Mouse (Mus musculus) liver, embryonic 14.5 days (tissue): ENCODE results near the gene Hnrnpab. TPM values are rescaled to one million over a fixed set of nuclear protein-coding genes. Genes with fewer than 3 reads are reported as not detected.

Source experiments
- ATAC-seq: fragments of 200-750 bp; cut with Nextera tagmentation; 2 replicates; pipeline ENCODE4 v1.8.0; 2017; ENCODE audit warnings: moderate number of reproducible peaks, mild to moderate bottlenecking, moderate library complexity; ENCODE audit not compliant: insufficient read depth
- DNase-seq, 3 experiments: peaks; one replicate each; pipeline ENCODE4 v3.0.0-alpha.2; 2012 to 2013; ENCODE audit warnings: low read depth in 3 of 3, low spot score in 3 of 3
- H3K27ac ChIP-seq: fragments of 300-500 bp; sonication (generic); 2 replicates; pipeline ENCODE4 v1.5.1; 2014; ENCODE audit warnings: moderate library complexity, mild to moderate bottlenecking, control low read depth, inconsistent platforms
- H3K27me3 ChIP-seq: fragments of 300-500 bp; sonication (generic); 2 replicates; pipeline ENCODE4 v1.6.1; 2014; ENCODE audit warnings: mild to moderate bottlenecking, low read length, moderate library complexity; ENCODE audit not compliant: control insufficient read depth, insufficient read depth
- H3K36me3 ChIP-seq: fragments of 300-500 bp; sonication (generic); replicated peaks from 2 replicates; pipeline ENCODE4 v1.6.1; 2014; ENCODE audit warnings: low read depth; ENCODE audit not compliant: control insufficient read depth, insufficient read depth
- H3K4me1 ChIP-seq, 2 experiments: fragments of 200-500 bp in 1 of 2; fragments of 300-500 bp in 1 of 2; sonication (generic) in 1 of 2; replicated peaks; 2 replicates each; pipeline ENCODE4 v1.6.1; 2012 to 2014; ENCODE audit warnings: antibody characterized with exemption in 1 of 2, inconsistent platforms in 1 of 2, low read length in 1 of 2; ENCODE audit not compliant: control insufficient read depth in 2 of 2, insufficient read depth in 2 of 2
- H3K4me2 ChIP-seq: fragments of 300-500 bp; sonication (generic); 2 replicates; pipeline ENCODE4 v1.6.1; 2014; ENCODE audit warnings: low read depth, mild to moderate bottlenecking, control low read depth, moderate library complexity
- H3K4me3 ChIP-seq, 2 experiments: fragments of 200-500 bp in 1 of 2; fragments of 300-500 bp in 1 of 2; sonication (generic) in 1 of 2; 2 replicates each; pipeline ENCODE4 v1.5.1; 2012 to 2014; ENCODE audit warnings: low read depth in 2 of 2, low read length in 2 of 2, mild to moderate bottlenecking in 2 of 2, control low read depth in 1 of 2, inconsistent platforms in 1 of 2, moderate library complexity in 1 of 2; ENCODE audit not compliant: insufficient read depth in 1 of 2
- H3K9ac ChIP-seq: fragments of 300-500 bp; sonication (generic); replicated peaks from 2 replicates; pipeline ENCODE4 v1.6.1; 2014; ENCODE audit warnings: mild to moderate bottlenecking, control low read depth, moderate library complexity
- H3K9me3 ChIP-seq: fragments of 300-500 bp; sonication (generic); 2 replicates; pipeline ENCODE4 v1.6.1; 2016; ENCODE audit warnings: low read length, mixed read lengths; ENCODE audit not compliant: control insufficient read depth
- CTCF ChIP-seq: IDR thresholded peaks from 2 replicates; pipeline ENCODE4 v1.5.1; 2016; ENCODE audit warnings: antibody characterized with exemption, low read depth, control low read depth
- EP300 ChIP-seq: IDR thresholded peaks from 2 replicates; pipeline ENCODE4 v1.6.1; 2016; ENCODE audit warnings: antibody characterized with exemption, low read depth
- WGBS: fragments of 180-500 bp; shearing (Covaris S2); extraction: QIAGEN DNeasy Blood & Tissue Kit; methylation state at CpG from one replicate; pipeline ENCODE4 v1.1.7; 2014; ENCODE audit not compliant: insufficient replicate concordance; 5-methylcytosine and 5-hydroxymethylcytosine counted together
- polyA plus RNA-seq, 2 experiments: library from polyadenylated mRNA; depleted of rRNA in 1 of 2; stranded (reverse) in 1 of 2; unstranded in 1 of 2; fragments of >200 nt; fragmentation: Nextera tagmentation in 1 of 2; extraction: Ambion mirVana in 1 of 2; gene quantifications; 2 replicates each; pipeline versions ENCODE4 v1.2.1 to v1.2.3; 2012 to 2014

Gene Hnrnpab
- polyA plus RNA-seq, 2 experiments = 220 to 260 TPM

DNA sequence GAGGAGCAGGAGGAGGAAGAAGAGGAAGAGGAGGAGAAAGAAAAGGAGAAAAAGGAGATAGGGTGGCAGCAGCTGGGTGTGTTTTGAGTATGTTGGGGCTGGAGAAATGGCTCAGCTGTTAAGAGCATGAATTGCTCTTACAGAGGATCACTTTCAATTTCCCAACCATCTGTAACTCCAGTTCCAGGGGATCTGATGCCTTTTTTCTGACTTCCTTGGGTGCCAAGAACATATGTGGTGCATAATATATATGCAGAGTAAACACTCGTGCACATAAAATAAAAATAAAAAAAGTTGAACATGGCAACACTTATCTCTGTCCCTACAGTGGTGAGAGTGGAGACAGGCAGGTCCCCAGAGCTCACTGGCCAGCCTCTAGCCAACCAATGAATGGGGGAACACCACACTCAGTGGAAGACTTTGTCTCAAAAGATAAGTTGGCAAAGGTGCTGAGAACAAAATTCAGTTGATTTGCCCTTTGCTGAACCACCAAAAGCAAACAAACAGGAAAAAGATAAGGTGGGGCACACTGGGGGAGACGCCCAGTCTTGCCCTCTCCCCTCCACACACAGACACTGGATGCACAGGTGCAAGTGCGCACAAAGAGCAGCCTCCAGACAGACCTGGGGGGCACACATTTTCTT, 2.7 kb upstream of the Hnrnpab start:
- Histone ChIP-seq H3K9me3 (no peaks in the 10 kb centered on the region), H3K36me3 (peaks cover 12% of the 10 kb centered on the region), H3K9ac (peak overlapping the region; percentile 53), H3K27me3 (no peaks in the 10 kb centered on the region), H3K4me2 (peak overlapping the region; percentile 59), H3K27ac (peak overlapping the region; percentile 77), H3K4me1 (peaks cover 22 to 26% of the 10 kb centered on the region in 2 experiments), H3K4me3 (peak overlapping the region in 1 of 2 experiments; percentile 28; a peak in 2 of 4 replicates)
- TF ChIP-seq EP300 (no peak), CTCF (no peak)
- WGBS = 9% methylated on average over 3 of the region's 3 CpGs
- ATAC-seq = peak; percentile 54
- peak; percentile 46 to 58 (median 50) for DNase-seq

DNA sequence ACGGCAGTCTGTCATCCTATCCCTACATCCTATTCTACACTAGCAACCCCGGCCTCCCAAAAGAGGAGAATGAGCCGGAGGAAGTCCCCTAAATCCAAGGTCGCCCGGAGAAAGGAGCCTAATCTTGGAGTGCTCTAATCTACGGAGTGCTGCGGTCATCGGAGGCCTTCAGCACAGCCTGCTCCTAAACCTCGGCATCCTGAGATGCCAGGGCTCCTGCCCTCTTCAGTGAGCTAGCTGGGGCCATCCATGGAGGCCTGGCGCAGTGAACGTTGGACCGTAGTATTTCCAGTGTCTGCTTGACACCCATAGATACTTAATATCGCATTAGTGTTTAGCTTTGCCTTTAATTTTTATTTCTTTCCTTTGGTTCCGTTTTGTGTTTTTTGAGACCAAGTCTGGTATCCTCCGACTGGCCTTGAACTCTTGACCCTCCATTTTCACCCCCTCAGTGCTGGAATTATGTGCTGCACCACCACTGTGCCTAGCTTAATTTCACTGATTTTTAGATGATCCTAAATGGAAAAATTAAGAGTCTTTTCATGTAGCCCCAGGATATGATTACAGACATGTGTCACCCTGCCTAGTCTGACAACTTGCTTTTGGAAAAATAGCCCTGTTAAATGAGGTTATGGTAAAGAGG, 570 bp upstream of the Hnrnpab start:
- Histone ChIP-seq H3K4me2 (peak overlapping the region; percentile 83), H3K27me3 (no peaks in the 10 kb centered on the region), H3K4me1 (peaks cover 22 to 26% of the 10 kb centered on the region in 2 experiments), H3K27ac (peak overlapping the region; percentile 75), H3K36me3 (peaks cover 34% of the 10 kb centered on the region), H3K9ac (peak overlapping the region; percentile 97), H3K9me3 (no peaks in the 10 kb centered on the region), H3K4me3 (peak overlapping the region; percentile 98 to 99)
- peak; percentile 59 for ATAC-seq
- no peak for DNase-seq
- 0 out of 2 replicates have a peak, but pooled peaks have one; percentile 1 for TF ChIP-seq CTCF
- no peak for TF ChIP-seq EP300
- 9% methylated on average over 15 of the region's 15 CpGs for WGBS

DNA sequence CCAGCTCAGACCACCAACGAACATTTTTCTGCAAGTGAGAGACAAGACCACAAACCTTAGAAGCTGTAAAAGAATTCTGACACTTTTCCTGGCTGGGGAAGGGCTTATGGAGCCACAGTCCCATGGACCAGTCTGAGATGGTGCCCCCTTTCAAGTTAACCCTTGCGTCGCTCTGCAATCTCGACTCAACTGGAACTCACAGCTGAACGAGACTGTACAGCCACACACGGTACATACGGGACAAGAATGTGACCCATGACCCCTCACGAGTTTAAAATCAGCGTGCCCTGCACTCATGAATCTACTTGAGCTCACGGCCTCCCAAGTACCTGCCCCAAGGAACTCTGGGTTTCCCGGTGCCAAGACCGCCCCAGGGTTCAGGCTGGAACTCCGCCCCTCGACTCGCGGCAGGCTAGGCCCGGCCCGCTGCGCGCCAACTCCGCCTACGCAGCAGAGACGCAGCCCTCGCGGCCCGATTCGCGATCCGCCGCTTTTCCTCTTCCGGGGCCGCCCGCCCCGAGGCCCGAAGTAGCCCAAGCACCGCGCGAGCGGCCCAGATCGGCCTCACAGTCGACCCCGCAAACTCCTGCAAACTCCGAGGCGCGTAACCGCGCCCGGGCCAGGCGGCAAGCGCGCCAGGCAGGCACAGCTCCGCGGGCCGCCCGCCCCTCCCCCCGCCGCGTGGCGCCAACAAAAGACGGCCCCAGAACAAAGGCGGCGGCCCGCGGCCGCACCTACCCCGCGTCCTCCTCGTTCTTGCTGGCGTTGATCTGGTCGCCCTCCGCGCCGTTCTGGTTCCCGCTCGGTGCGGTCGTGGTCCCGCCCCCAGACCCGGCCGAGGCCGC, 823 bp downstream of the Hnrnpab start:
- DNase-seq (peak; percentile 73 to 80 (median 74)), ATAC-seq (peak; percentile 66)
- Histone ChIP-seq H3K4me2 (peak overlapping the region; percentile 83), H3K9ac (peak overlapping the region; percentile 97), H3K27ac (peak overlapping the region; percentile 84), H3K36me3 (peaks cover 48% of the 10 kb centered on the region), H3K27me3 (no peaks in the 10 kb centered on the region), H3K4me1 (peaks cover 22 to 26% of the 10 kb centered on the region in 2 experiments), H3K9me3 (no peaks in the 10 kb centered on the region), H3K4me3 (peak overlapping the region; percentile 98 to 99)
- WGBS = under 1% methylated on average over 79 of the region's 81 CpGs
- TF ChIP-seq EP300 = no peak
- no peak for TF ChIP-seq CTCF

DNA sequence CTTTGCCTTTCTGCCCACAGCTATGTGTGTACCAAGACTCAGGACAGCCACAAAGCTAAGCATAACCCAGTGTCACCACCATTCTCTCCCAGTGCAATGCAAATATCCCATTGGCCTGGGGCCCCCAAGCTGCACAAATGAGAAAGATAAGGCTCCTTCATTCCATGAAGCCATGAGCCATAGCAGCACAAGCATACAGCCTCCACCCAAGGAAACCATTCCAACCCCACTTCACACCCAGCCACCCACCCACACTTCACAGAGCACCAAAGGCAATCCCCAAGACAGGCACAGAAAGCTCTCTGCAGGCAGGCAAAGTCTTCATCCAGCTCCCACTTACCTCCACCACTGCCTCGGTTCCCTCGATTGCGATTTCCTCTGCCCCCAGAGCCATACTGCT, 4.4 kb downstream of the Hnrnpab start:
- peaks cover 84% of the 10 kb centered on the region for H3K36me3 ChIP-seq
- H3K4me3 ChIP-seq = no peak overlapping the region
- peak overlapping the region; percentile 3; the same call in 1 of the 2 replicates for H3K9ac ChIP-seq
- WGBS = 78% methylated on average over 3 of the region's 3 CpGs
- H3K4me2 ChIP-seq = no peak overlapping the region
- DNase-seq (no peak), ATAC-seq (no peak)
- H3K27me3 ChIP-seq = no peaks in the 10 kb centered on the region
- H3K9me3 ChIP-seq = no peaks in the 10 kb centered on the region
- H3K4me1 ChIP-seq = peaks cover 1 to 6% of the 10 kb centered on the region in 2 experiments
- H3K27ac ChIP-seq = no peak overlapping the region
- TF ChIP-seq CTCF = no peak
- no peak for TF ChIP-seq EP300
